Mouse (Mus musculus): ENCODE measurements around the gene Ccdc181. TPM values are rescaled to one million over a fixed set of nuclear protein-coding genes. Genes with fewer than 3 reads are reported as not detected.

Gene Ccdc181
- polyA plus RNA-seq, 1 experiment from 2014 or later, result 12.2 TPM

GRCm38 (mm10) chr1:164301949-164302348, 26.6 kb downstream of the Ccdc181 start:
- Histone ChIP-seq H3K4me2 (replicated peaks; ENCODE audit: low read depth, low read length) (no peak overlapping the region), H3K4me3 (ENCODE audit: low read depth, low read length) (no peak overlapping the region), H3K9ac (replicated peaks; ENCODE audit: low read depth, low read length) (no peak overlapping the region), H3K27me3 (ENCODE audit: control insufficient read depth, insufficient read depth, low read length) (no peaks in the 10 kb centered on the region), H3K36me3 (ENCODE audit: control insufficient read depth, insufficient read depth, low read length) (peaks cover 46% of the 10 kb centered on the region), H3K4me1 (ENCODE audit: control insufficient read depth, insufficient read depth, low read length) (0 out of 2 replicates have a peak, but pooled peaks cover 4% of the 10 kb centered on the region), H3K27ac (ENCODE audit: low read length) (no peak overlapping the region), H3K9me3 (ENCODE audit: control insufficient read depth, low read depth, low read length) (no peaks in the 10 kb centered on the region)
- ATAC-seq (ENCODE audit: insufficient number of reproducible peaks, insufficient read depth, low FRiP score, low read depth), result no peak
- WGBS, result 87% methylated on average over 4 of the region's 4 CpGs

GRCm38 (mm10) chr1:164303821-164304220, 28.4 kb downstream of the Ccdc181 start, which contains the start of gene Nme7:
Gene Nme7 (plus strand): TSS chr1:164304121.
- no peaks in the 10 kb centered on the region for H3K27me3 ChIP-seq (ENCODE audit: control insufficient read depth, insufficient read depth, low read length)
- ATAC-seq (ENCODE audit: insufficient number of reproducible peaks, insufficient read depth, low FRiP score, low read depth), result no peak

GRCm38 (mm10) chr1:164307124-164307751, 31.9 kb downstream of the Ccdc181 start, which contains the start of gene Blzf1:
Gene Blzf1 (minus strand): TSS chr1:164307489.
- Histone ChIP-seq H3K36me3 (ENCODE audit: control insufficient read depth, insufficient read depth, low read length) (peaks cover 4% of the 10 kb centered on the region), H3K9me3 (ENCODE audit: control insufficient read depth, low read depth, low read length) (no peaks in the 10 kb centered on the region), H3K4me1 (ENCODE audit: control insufficient read depth, insufficient read depth, low read length) (0 out of 2 replicates have a peak, but pooled peaks cover 4% of the 10 kb centered on the region), H3K9ac (replicated peaks; ENCODE audit: low read depth, low read length) (peak within 1 kb of the TSS; percentile 63), H3K27me3 (ENCODE audit: control insufficient read depth, insufficient read depth, low read length) (no peaks in the 10 kb centered on the region), H3K4me3 (ENCODE audit: low read depth, low read length) (peak within 1 kb of the TSS; percentile 85), H3K27ac (ENCODE audit: low read length) (peak within 1 kb of the TSS; percentile 23), H3K4me2 (replicated peaks; ENCODE audit: low read depth, low read length) (peak within 1 kb of the TSS; percentile 72)
- peak; percentile 99 for ATAC-seq (ENCODE audit: insufficient number of reproducible peaks, insufficient read depth, low FRiP score, low read depth)
- under 1% methylated on average over 35 of the region's 35 CpGs for WGBS

More at GRCm38 (mm10) chr1:164303821-164304220, 28.4 kb downstream of the Ccdc181 start, which contains the start of gene Nme7:
- Histone ChIP-seq H3K4me1 (ENCODE audit: control insufficient read depth, insufficient read depth, low read length) (0 out of 2 replicates have a peak, but pooled peaks cover 4% of the 10 kb centered on the region), H3K36me3 (ENCODE audit: control insufficient read depth, insufficient read depth, low read length) (peaks cover 29% of the 10 kb centered on the region), H3K4me2 (replicated peaks; ENCODE audit: low read depth, low read length) (no peak within 1 kb of the TSS), H3K9ac (replicated peaks; ENCODE audit: low read depth, low read length) (peak within 1 kb of the TSS; percentile 11; the same call in 1 of the 2 replicates), H3K27ac (ENCODE audit: low read length) (no peak within 1 kb of the TSS), H3K9me3 (ENCODE audit: control insufficient read depth, low read depth, low read length) (no peaks in the 10 kb centered on the region), H3K4me3 (ENCODE audit: low read depth, low read length) (no peak within 1 kb of the TSS)
- WGBS, result 85% methylated on average over 5 of the region's 5 CpGs

GRCm38 (mm10) chr1:164307922-164308321, 32.5 kb downstream of the Ccdc181 start:
- Histone ChIP-seq H3K27me3 (ENCODE audit: control insufficient read depth, insufficient read depth, low read length) (no peaks in the 10 kb centered on the region), H3K4me1 (ENCODE audit: control insufficient read depth, insufficient read depth, low read length) (0 out of 2 replicates have a peak, but pooled peaks cover 4% of the 10 kb centered on the region), H3K9ac (replicated peaks; ENCODE audit: low read depth, low read length) (peak overlapping the region; percentile 30; the same call in 1 of the 2 replicates), H3K9me3 (ENCODE audit: control insufficient read depth, low read depth, low read length) (no peaks in the 10 kb centered on the region), H3K4me2 (replicated peaks; ENCODE audit: low read depth, low read length) (peak overlapping the region; percentile 72), H3K36me3 (ENCODE audit: control insufficient read depth, insufficient read depth, low read length) (no peaks in the 10 kb centered on the region; the same call in 1 of the 2 replicates), H3K4me3 (ENCODE audit: low read depth, low read length) (peak overlapping the region; percentile 85), H3K27ac (ENCODE audit: low read length) (no peak overlapping the region)
- 9% methylated on average over 10 of the region's 10 CpGs for WGBS
- no peak for ATAC-seq (ENCODE audit: insufficient number of reproducible peaks, insufficient read depth, low FRiP score, low read depth)

GRCm38 (mm10) chr1:164314085-164314484, 38.7 kb downstream of the Ccdc181 start:
- H3K27me3 ChIP-seq (ENCODE audit: control insufficient read depth, insufficient read depth, low read length), result no peaks in the 10 kb centered on the region
- peaks cover 3% of the 10 kb centered on the region; the same call in 1 of the 2 replicates for H3K36me3 ChIP-seq (ENCODE audit: control insufficient read depth, insufficient read depth, low read length)
- no peak overlapping the region for H3K4me2 ChIP-seq (replicated peaks; ENCODE audit: low read depth, low read length)
- H3K4me1 ChIP-seq (ENCODE audit: control insufficient read depth, insufficient read depth, low read length), result no peaks in the 10 kb centered on the region
- H3K9me3 ChIP-seq (ENCODE audit: control insufficient read depth, low read depth, low read length), result no peaks in the 10 kb centered on the region
- 94% methylated on average over 5 of the region's 5 CpGs for WGBS
- no peak for ATAC-seq (ENCODE audit: insufficient number of reproducible peaks, insufficient read depth, low FRiP score, low read depth)
- no peak overlapping the region for H3K9ac ChIP-seq (replicated peaks; ENCODE audit: low read depth, low read length)
- no peak overlapping the region for H3K27ac ChIP-seq (ENCODE audit: low read length)
- H3K4me3 ChIP-seq (ENCODE audit: low read depth, low read length), result no peak overlapping the region

- 72% methylated on average over 8 of the region's 8 CpGs for WGBS
- H3K27me3 ChIP-seq (ENCODE audit: control insufficient read depth, insufficient read depth, low read length), result no peaks in the 10 kb centered on the region
- no peak overlapping the region for H3K4me2 ChIP-seq (replicated peaks; ENCODE audit: low read depth, low read length)
- no peak for ATAC-seq (ENCODE audit: insufficient number of reproducible peaks, insufficient read depth, low FRiP score, low read depth)
- H3K9me3 ChIP-seq (ENCODE audit: control insufficient read depth, low read depth, low read length), result no peaks in the 10 kb centered on the region
- H3K36me3 ChIP-seq (ENCODE audit: control insufficient read depth, insufficient read depth, low read length), result peaks cover 3% of the 10 kb centered on the region; the same call in 1 of the 2 replicates
- 0 out of 2 replicates have a peak, but pooled peaks cover 4% of the 10 kb centered on the region for H3K4me1 ChIP-seq (ENCODE audit: control insufficient read depth, insufficient read depth, low read length)
- H3K27ac ChIP-seq (ENCODE audit: low read length), result no peak overlapping the region
- H3K9ac ChIP-seq (replicated peaks; ENCODE audit: low read depth, low read length), result no peak overlapping the region
- H3K4me3 ChIP-seq (ENCODE audit: low read depth, low read length), result no peak overlapping the region
Measured at GRCm38 (mm10) chr1:164315266-164315665, 39.9 kb downstream of the Ccdc181 start.

- no peak overlapping the region for H3K4me3 ChIP-seq (ENCODE audit: low read depth, low read length)
- ATAC-seq (ENCODE audit: insufficient number of reproducible peaks, insufficient read depth, low FRiP score, low read depth), result no peak; the same call in 1 of the 2 replicates
- H3K4me2 ChIP-seq (replicated peaks; ENCODE audit: low read depth, low read length), result no peak overlapping the region
- H3K4me1 ChIP-seq (ENCODE audit: control insufficient read depth, insufficient read depth, low read length), result 0 out of 2 replicates have a peak, but pooled peaks cover 8% of the 10 kb centered on the region
- H3K36me3 ChIP-seq (ENCODE audit: control insufficient read depth, insufficient read depth, low read length), result peaks cover 3% of the 10 kb centered on the region; the same call in 1 of the 2 replicates
- no peaks in the 10 kb centered on the region for H3K27me3 ChIP-seq (ENCODE audit: control insufficient read depth, insufficient read depth, low read length)
- no peak overlapping the region for H3K27ac ChIP-seq (ENCODE audit: low read length)
- 27% methylated on average over 3 of the region's 3 CpGs for WGBS
- H3K9me3 ChIP-seq (ENCODE audit: control insufficient read depth, low read depth, low read length), result no peaks in the 10 kb centered on the region
- H3K9ac ChIP-seq (replicated peaks; ENCODE audit: low read depth, low read length), result no peak overlapping the region
Measured at GRCm38 (mm10) chr1:164316697-164317096, 41.3 kb downstream of the Ccdc181 start.

- ATAC-seq (ENCODE audit: insufficient number of reproducible peaks, insufficient read depth, low FRiP score, low read depth), result no peak
- H3K9me3 ChIP-seq (ENCODE audit: control insufficient read depth, low read depth, low read length), result no peaks in the 10 kb centered on the region
- no peak overlapping the region for H3K27ac ChIP-seq (ENCODE audit: low read length)
- H3K4me3 ChIP-seq (ENCODE audit: low read depth, low read length), result no peak overlapping the region
- WGBS, result 58% methylated on average over 9 of the region's 9 CpGs
- no peak overlapping the region for H3K4me2 ChIP-seq (replicated peaks; ENCODE audit: low read depth, low read length)
- no peaks in the 10 kb centered on the region for H3K27me3 ChIP-seq (ENCODE audit: control insufficient read depth, insufficient read depth, low read length)
- no peak overlapping the region for H3K9ac ChIP-seq (replicated peaks; ENCODE audit: low read depth, low read length)
- peaks cover 3% of the 10 kb centered on the region; the same call in 1 of the 2 replicates for H3K36me3 ChIP-seq (ENCODE audit: control insufficient read depth, insufficient read depth, low read length)
- 0 out of 2 replicates have a peak, but pooled peaks cover 8% of the 10 kb centered on the region for H3K4me1 ChIP-seq (ENCODE audit: control insufficient read depth, insufficient read depth, low read length)
Measured at GRCm38 (mm10) chr1:164317261-164317660, 41.9 kb downstream of the Ccdc181 start.

Measured in stomach, embryonic 14.5 days (tissue).